Mouse (Mus musculus) CH12.LX (cell line): ENCODE measurements around the gene Tescl. TPM values are rescaled to one million over a fixed set of nuclear protein-coding genes. Genes with fewer than 3 reads are reported as not detected.

ENCODE experiments used
- DNase-seq: peaks from one replicate; pipeline ENCODE4 v3.0.0-alpha.2; 2013; ENCODE audit errors: extremely low read depth
- H3K27ac ChIP-seq: 2 replicates; pipeline ENCODE4 v1.5.1; 2012; ENCODE audit warnings: low read depth, mild to moderate bottlenecking, control low read depth, moderate library complexity; ENCODE audit not compliant: insufficient read depth
- H3K27me3 ChIP-seq: replicated peaks from 2 replicates; pipeline ENCODE3; 2012; ENCODE audit warnings: inconsistent platforms
- H3K36me3 ChIP-seq, 2 experiments: replicated peaks in 1 of 2; 2 replicates each; pipeline versions ENCODE3 to v1.6.1; 2012; ENCODE audit warnings: inconsistent platforms in 1 of 2, low read length in 1 of 2, mild to moderate bottlenecking in 1 of 2, mixed read lengths in 1 of 2, moderate library complexity in 1 of 2; ENCODE audit not compliant: control insufficient read depth in 1 of 2, insufficient read depth in 1 of 2
- H3K4me1 ChIP-seq, 2 experiments: 2 replicates each; pipeline ENCODE4 v1.6.1; 2012; ENCODE audit warnings: inconsistent platforms in 1 of 2, moderate library complexity in 1 of 2; ENCODE audit not compliant: insufficient read depth in 2 of 2, control insufficient read depth in 1 of 2
- H3K4me2 ChIP-seq: 2 replicates; pipeline ENCODE4 v1.6.1; 2012; ENCODE audit warnings: low read depth, mild to moderate bottlenecking, control low read depth; ENCODE audit not compliant: poor library complexity, insufficient read depth, severe bottlenecking
- H3K4me3 ChIP-seq, 3 experiments: fragments of 150-350 bp in 1 of 3; sonication (generic) in 1 of 3; replicated peaks in 1 of 3; 2 replicates each; pipeline versions ENCODE3 to v1.5.1; 2011 to 2012; ENCODE audit warnings: low read depth in 2 of 3, low read length in 2 of 3, mild to moderate bottlenecking in 2 of 3, moderate library complexity in 2 of 3, control low read depth in 1 of 3, improper control_type of control experiment in 1 of 3, inconsistent platforms in 1 of 3, mixed read lengths in 1 of 3; ENCODE audit not compliant: poor library complexity in 1 of 3
- H3K79me2 ChIP-seq: replicated peaks from 2 replicates; pipeline ENCODE4 v1.6.1; 2012; ENCODE audit warnings: mild to moderate bottlenecking, moderate library complexity; ENCODE audit not compliant: control insufficient read depth, poor library complexity, insufficient read depth, severe bottlenecking; ENCODE audit errors: extremely low read depth
- H3K9ac ChIP-seq: 2 replicates; pipeline ENCODE4 v1.6.1; 2012; ENCODE audit warnings: low read depth, mild to moderate bottlenecking, control low read depth, moderate library complexity; ENCODE audit not compliant: insufficient read depth
- H3K9me3 ChIP-seq: replicated peaks from 2 replicates; pipeline ENCODE3; 2012; ENCODE audit warnings: low read length, inconsistent platforms, mixed read lengths
- BHLHE40 ChIP-seq: IDR thresholded peaks from 2 replicates; pipeline ENCODE4 v1.6.1; 2011; ENCODE audit warnings: mild to moderate bottlenecking, low read depth, low read length, improper control_type of control experiment
- CHD1 ChIP-seq: IDR thresholded peaks from 2 replicates; pipeline ENCODE4 v1.6.1; 2012; ENCODE audit warnings: low read depth, low read length, improper control_type of control experiment, inconsistent platforms
- CTCF ChIP-seq, 2 experiments: IDR thresholded peaks in 1 of 2; conservative IDR thresholded peaks in 1 of 2; 2 replicates each; pipeline ENCODE4 v1.5.1; 2011 to 2012; ENCODE audit warnings: low read depth in 2 of 2, low read length in 2 of 2, improper control_type of control experiment in 1 of 2, inconsistent platforms in 1 of 2, mild to moderate bottlenecking in 1 of 2, moderate library complexity in 1 of 2
- ELF1 ChIP-seq: IDR thresholded peaks from 2 replicates; pipeline ENCODE4 v1.6.1; 2014; ENCODE audit warnings: low read depth, mild to moderate bottlenecking, inconsistent platforms, low read length, improper control_type of control experiment
- JUN ChIP-seq: IDR thresholded peaks from 2 replicates; pipeline ENCODE4 v1.6.1; 2011; ENCODE audit warnings: low read depth, mild to moderate bottlenecking, low read length, improper control_type of control experiment, moderate library complexity; ENCODE audit not compliant: insufficient read depth
- JUND ChIP-seq: conservative IDR thresholded peaks from 2 replicates; pipeline ENCODE4 v1.6.1; 2011; ENCODE audit warnings: low read depth, low read length, improper control_type of control experiment
- KAT2A ChIP-seq: IDR thresholded peaks from 2 replicates; pipeline ENCODE4 v1.6.1; 2012; ENCODE audit warnings: low read length, improper control_type of control experiment, inconsistent platforms; ENCODE audit not compliant: insufficient replicate concordance
- MEF2A ChIP-seq: IDR thresholded peaks from 2 replicates; pipeline ENCODE4 v1.6.1; 2014; ENCODE audit warnings: low read depth, mild to moderate bottlenecking, inconsistent platforms, low read length, improper control_type of control experiment, borderline replicate concordance
- MXI1 ChIP-seq: IDR thresholded peaks from 2 replicates; pipeline ENCODE4 v1.6.1; 2011; ENCODE audit warnings: mild to moderate bottlenecking, low read depth, low read length, improper control_type of control experiment
- PAX5 ChIP-seq: IDR thresholded peaks from 2 replicates; pipeline ENCODE4 v1.6.1; 2012; ENCODE audit warnings: low read length, inconsistent platforms, mixed read lengths
- POLR2AphosphoS2 ChIP-seq: IDR thresholded peaks from 2 replicates; pipeline ENCODE4 v1.6.1; 2011; ENCODE audit warnings: low read depth, low read length, improper control_type of control experiment
- RAD21 ChIP-seq: IDR thresholded peaks from 2 replicates; pipeline ENCODE4 v1.6.1; 2011; ENCODE audit warnings: low read depth, mild to moderate bottlenecking, low read length, improper control_type of control experiment, moderate library complexity
- RCOR1 ChIP-seq: conservative IDR thresholded peaks from 2 replicates; pipeline ENCODE4 v1.6.1; 2012; ENCODE audit warnings: low read depth, mild to moderate bottlenecking, inconsistent platforms, low read length, improper control_type of control experiment
- SIN3A ChIP-seq: IDR thresholded peaks from 2 replicates; pipeline ENCODE4 v1.6.1; 2012; ENCODE audit warnings: low read length, improper control_type of control experiment, inconsistent platforms
- TBP ChIP-seq: conservative IDR thresholded peaks from 2 replicates; pipeline ENCODE4 v1.6.1; 2011; ENCODE audit warnings: low read depth, low read length, improper control_type of control experiment
- TCF12 ChIP-seq: IDR thresholded peaks from 2 replicates; pipeline ENCODE4 v1.6.1; 2014; ENCODE audit warnings: low read depth, mild to moderate bottlenecking, inconsistent platforms, low read length, improper control_type of control experiment
- ZKSCAN1 ChIP-seq: IDR thresholded peaks from 2 replicates; pipeline ENCODE4 v1.6.1; 2012; ENCODE audit warnings: low read depth, inconsistent platforms, low read length, improper control_type of control experiment, borderline replicate concordance
- dilution Hi-C: fragments of 300-500 bp; cut with MboI; formaldehyde crosslinking; loops from 2 replicates; pipeline ENCODE4 v1.14.3; 2020; ENCODE audit warnings: low sequenced_read_pairs; ENCODE audit not compliant: extremely low pct_unique_long_range_greater_than_20kb, extremely low pct_ligation_motif_present
- in situ Hi-C: fragments of 300-500 bp; cut with MboI; formaldehyde crosslinking; loops from 3 replicates; pipeline ENCODE4 v1.14.3; 2019; ENCODE audit warnings: low sequenced_read_pairs, low pct_ligation_motif_present, low pct_unique_long_range_greater_than_20kb, mixed read lengths
- polyA plus RNA-seq: library from polyadenylated mRNA; unstranded; fragments of >175 nt; gene quantifications from 2 replicates; pipeline ENCODE4 v1.2.1, GENCODE M21; 2012; ENCODE audit warnings: low read depth; ENCODE audit not compliant: insufficient read length
- total RNA-seq, 2 experiments: library from RNA; depleted of rRNA; stranded (reverse); fragments of 300-350 nt in 1 of 2; fragments of >200 nt in 1 of 2; gene quantifications; 2 replicates each; pipeline ENCODE4 v1.2.3; 2012 to 2014

Tescl gene
- total and polyA plus RNA-seq, 3 experiments, result not detected

GRCm38 (mm10) chr7:24298635-24298972 is 35.1 kb downstream of the Tescl start:
- Histone ChIP-seq H3K27me3 (no peaks in the 10 kb centered on the region), H3K4me1 (no peaks in the 10 kb centered on the region), H3K4me3 (no peak overlapping the region), H3K27ac (no peak overlapping the region), H3K36me3 (peaks cover 19 to 60% of the 10 kb centered on the region in 2 experiments), H3K4me2 (no peak overlapping the region), H3K9me3 (peaks cover 9% of the 10 kb centered on the region), H3K9ac (no peak overlapping the region), H3K79me2 (no peaks in the 10 kb centered on the region)
- dilution Hi-C loops, result no loop called here
- in situ Hi-C loops, result loop anchor here (10.0 kb wide), 1 partner anchor 144 kb away; no protein-coding TSS in a partner anchor
- DNase-seq, result no peak
- no peak for TF ChIP-seq SIN3A
- TF ChIP-seq MXI1, result no peak
- no peak for TF ChIP-seq TBP
- no peak for TF ChIP-seq RCOR1
- TF ChIP-seq ELF1, result no peak
- TF ChIP-seq MEF2A, result no peak
- no peak for TF ChIP-seq PAX5

- Histone ChIP-seq H3K79me2 (no peaks in the 10 kb centered on the region), H3K4me3 (no peak overlapping the region), H3K4me2 (no peak overlapping the region), H3K9me3 (no peaks in the 10 kb centered on the region), H3K4me1 (no peaks in the 10 kb centered on the region), H3K27me3 (no peaks in the 10 kb centered on the region), H3K27ac (no peak overlapping the region), H3K9ac (no peak overlapping the region), H3K36me3 (peaks cover 9 to 56% of the 10 kb centered on the region in 2 experiments)
- dilution Hi-C loops, result no loop called here
- no peak for DNase-seq
- no peak for TF ChIP-seq CHD1
- TF ChIP-seq ZKSCAN1, result no peak
- no peak for TF ChIP-seq BHLHE40
- TF ChIP-seq POLR2AphosphoS2, result no peak
- no peak for TF ChIP-seq ELF1
- no peak for TF ChIP-seq RCOR1
- TF ChIP-seq JUND, result no peak
- no peak for TF ChIP-seq JUN
- no peak for TF ChIP-seq KAT2A
- no peak for TF ChIP-seq CTCF (conservative IDR thresholded peaks at IDR 0.05 in 1 of 2, IDR thresholded peaks at IDR 0.05 in 1 of 2; ENCODE audit: low read depth in 2 of 2, low read length in 2 of 2)
- no peak for TF ChIP-seq RAD21
- no peak for TF ChIP-seq TCF12
- in situ Hi-C loops, result loop anchor here (10.0 kb wide), 1 partner anchor 143 kb away; no protein-coding TSS in a partner anchor
These were observed 36.2 kb downstream of the Tescl start for GRCm38 (mm10) chr7:24297361-24298095.
